Mouse (Mus musculus): ENCODE results near the gene Gm49321. TPM values are rescaled to one million over a fixed set of nuclear protein-coding genes. Genes with fewer than 3 reads are reported as not detected.

Gene Gm49321
- 9.4 and 12.8 TPM in 2 replicates for polyA plus RNA-seq (2014; fragmentation: Nextera tagmentation; extraction: Ambion mirVana)

DNA sequence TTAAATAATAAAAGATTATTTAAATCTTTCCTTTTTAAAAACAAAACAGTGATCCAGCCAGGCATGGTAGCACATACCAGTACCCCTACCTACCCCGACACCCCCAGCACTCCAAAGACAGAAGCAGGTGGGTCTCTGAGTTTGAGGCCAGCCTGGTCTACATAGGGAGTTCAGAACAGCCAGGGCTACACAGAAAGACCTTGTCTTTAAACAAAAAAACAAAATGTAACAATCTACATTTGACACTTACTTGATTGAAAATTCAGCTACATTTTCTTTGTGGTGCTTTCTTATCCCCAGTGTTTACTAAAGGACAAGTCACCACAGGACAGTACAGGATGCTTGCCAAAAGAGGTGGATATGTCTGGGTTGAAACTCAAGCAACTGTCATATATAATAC lies at the start of gene Gm49321:
Gene Gm49321 (plus strand): TSS at position 301 of the 400 bp plus-strand sequence.
- Histone ChIP-seq H3K27ac (ENCODE audit: low read depth) (no peak within 1 kb of the TSS), H3K36me3 (ENCODE audit: control insufficient read depth, insufficient read depth, low read length) (peaks cover 95% of the 10 kb centered on the region), H3K9me3 (ENCODE audit: control insufficient read depth, low read length) (no peaks in the 10 kb centered on the region), H3K27me3 (replicated peaks; ENCODE audit: control insufficient read depth, insufficient read depth, low read length) (no peaks in the 10 kb centered on the region), H3K4me3 (ENCODE audit: low read depth, low read length) (no peak within 1 kb of the TSS), H3K9ac (ENCODE audit: low read length) (no peak within 1 kb of the TSS), H3K4me2 (ENCODE audit: low read length) (no peak within 1 kb of the TSS), H3K4me1 (replicated peaks; ENCODE audit: control insufficient read depth, insufficient read depth, low read length) (no peaks in the 10 kb centered on the region)
- DNase-seq (ENCODE audit: low spot score), result no peak
- no peak for ATAC-seq (replicated peaks; ENCODE audit: low FRiP score, low TSS enrichment, low read depth)
- 94% methylated on average over 1 of the region's 1 CpGs for WGBS

DNA sequence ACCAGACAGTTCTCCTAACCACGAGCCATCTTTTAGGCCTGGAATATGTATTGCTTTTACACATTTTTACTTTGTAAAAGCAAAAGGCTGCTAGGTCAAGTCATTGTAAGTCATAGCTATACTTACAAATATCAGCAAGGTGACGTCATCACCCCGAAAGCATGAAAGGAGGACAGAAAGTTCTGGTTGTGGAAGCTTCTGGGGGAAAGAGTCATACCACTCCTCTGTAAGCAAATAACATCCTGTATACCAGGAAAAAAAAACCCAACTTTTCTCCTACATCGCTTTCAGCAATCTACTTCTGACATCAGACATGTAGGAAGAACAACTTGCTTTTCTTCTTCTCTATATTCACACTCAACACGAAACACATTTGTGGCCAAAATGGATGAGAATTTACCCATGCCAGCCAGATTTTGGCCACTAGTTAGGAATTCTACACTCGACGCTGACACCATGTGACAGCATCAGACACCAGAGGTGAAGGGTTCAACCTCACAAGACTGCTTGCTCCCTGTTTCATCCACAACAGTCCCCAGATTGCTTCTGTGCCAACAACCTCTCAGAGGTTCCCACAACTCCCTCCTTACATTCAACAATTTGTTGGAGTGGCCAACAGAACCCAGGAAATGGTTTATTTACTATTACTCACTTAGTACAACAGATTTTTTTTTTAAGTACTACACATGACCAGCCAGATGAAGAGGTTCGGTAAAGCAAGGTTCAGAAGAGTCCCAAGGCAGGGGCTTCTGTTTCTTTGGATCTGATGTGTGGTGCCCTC lies 49.3 kb upstream of the Gm49321 start:
- Histone ChIP-seq H3K27me3 (replicated peaks; ENCODE audit: control insufficient read depth, insufficient read depth, low read length) (no peaks in the 10 kb centered on the region), H3K36me3 (ENCODE audit: control insufficient read depth, insufficient read depth, low read length) (no peaks in the 10 kb centered on the region), H3K27ac (ENCODE audit: low read depth) (no peak overlapping the region), H3K4me3 (ENCODE audit: low read depth, low read length) (no peak overlapping the region), H3K9ac (ENCODE audit: low read length) (no peak overlapping the region), H3K4me1 (replicated peaks; ENCODE audit: control insufficient read depth, insufficient read depth, low read length) (no peaks in the 10 kb centered on the region), H3K4me2 (ENCODE audit: low read length) (no peak overlapping the region), H3K9me3 (ENCODE audit: control insufficient read depth, low read length) (no peaks in the 10 kb centered on the region)
- DNase-seq (ENCODE audit: low spot score) (no peak), ATAC-seq (replicated peaks; ENCODE audit: low FRiP score, low TSS enrichment, low read depth) (no peak)
- WGBS, result 83% methylated on average over 8 of the region's 8 CpGs

DNA sequence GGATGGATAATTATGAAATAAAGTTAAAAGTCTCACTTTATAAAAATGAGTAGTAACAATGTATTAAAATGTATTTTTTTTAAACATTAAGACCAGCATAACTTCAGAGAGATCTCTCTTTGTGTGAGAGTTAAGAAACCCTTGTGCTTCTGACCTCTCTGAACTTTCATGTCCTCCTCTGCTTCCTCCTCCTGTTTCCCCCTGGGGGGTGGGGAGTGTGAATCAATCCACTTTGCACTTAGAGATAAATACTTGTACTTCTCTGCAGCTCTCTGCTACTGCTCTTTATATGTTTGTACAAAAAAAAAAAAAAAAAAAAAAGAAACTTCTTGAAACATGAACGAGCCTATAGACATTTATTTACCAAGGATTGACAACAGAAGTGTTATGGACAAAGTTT lies 47.9 kb upstream of the Gm49321 start:
- Histone ChIP-seq H3K36me3 (ENCODE audit: control insufficient read depth, insufficient read depth, low read length) (no peaks in the 10 kb centered on the region), H3K9me3 (ENCODE audit: control insufficient read depth, low read length) (no peaks in the 10 kb centered on the region), H3K4me3 (ENCODE audit: low read depth, low read length) (no peak overlapping the region), H3K9ac (ENCODE audit: low read length) (no peak overlapping the region), H3K27me3 (replicated peaks; ENCODE audit: control insufficient read depth, insufficient read depth, low read length) (no peaks in the 10 kb centered on the region), H3K27ac (ENCODE audit: low read depth) (no peak overlapping the region), H3K4me1 (replicated peaks; ENCODE audit: control insufficient read depth, insufficient read depth, low read length) (no peaks in the 10 kb centered on the region), H3K4me2 (ENCODE audit: low read length) (no peak overlapping the region)
- 36% methylated on average over 1 of the region's 1 CpGs for WGBS
- ATAC-seq (replicated peaks; ENCODE audit: low FRiP score, low TSS enrichment, low read depth) (no peak), DNase-seq (ENCODE audit: low spot score) (no peak)

DNA sequence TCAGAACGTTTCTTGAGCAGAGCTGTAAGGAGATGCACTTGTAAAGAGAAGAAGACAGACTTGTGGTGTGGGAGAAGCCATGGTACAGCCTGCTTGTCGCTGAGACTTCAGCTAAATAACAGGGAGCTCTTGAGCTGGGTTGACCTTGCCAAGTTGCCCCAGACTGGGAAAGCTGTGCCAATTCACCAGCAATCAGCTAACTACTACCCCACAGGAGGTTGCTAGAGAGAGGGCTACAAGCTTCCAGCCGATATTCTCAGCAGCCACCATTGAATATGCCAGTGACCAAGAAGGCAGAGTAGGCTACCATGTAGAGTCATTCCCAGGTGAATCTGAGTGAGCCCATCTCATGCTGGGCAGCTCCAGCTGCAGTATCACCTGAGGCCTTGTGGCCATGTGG lies 47.4 kb upstream of the Gm49321 start:
- Histone ChIP-seq H3K9ac (ENCODE audit: low read length) (no peak overlapping the region), H3K9me3 (ENCODE audit: control insufficient read depth, low read length) (no peaks in the 10 kb centered on the region), H3K27me3 (replicated peaks; ENCODE audit: control insufficient read depth, insufficient read depth, low read length) (no peaks in the 10 kb centered on the region), H3K27ac (ENCODE audit: low read depth) (no peak overlapping the region), H3K4me1 (replicated peaks; ENCODE audit: control insufficient read depth, insufficient read depth, low read length) (no peaks in the 10 kb centered on the region), H3K36me3 (ENCODE audit: control insufficient read depth, insufficient read depth, low read length) (no peaks in the 10 kb centered on the region), H3K4me3 (ENCODE audit: low read depth, low read length) (no peak overlapping the region), H3K4me2 (ENCODE audit: low read length) (no peak overlapping the region)
- WGBS, result 73% methylated on average over 3 of the region's 3 CpGs
- no peak for DNase-seq (ENCODE audit: low spot score)
- no peak for ATAC-seq (replicated peaks; ENCODE audit: low FRiP score, low TSS enrichment, low read depth)

GRCm38 (mm10) chr12:73892616-73893015 lies 44.8 kb upstream of the Gm49321 start:
- no peak for ATAC-seq (replicated peaks; ENCODE audit: low FRiP score, low TSS enrichment, low read depth)
- Histone ChIP-seq H3K4me1 (replicated peaks; ENCODE audit: control insufficient read depth, insufficient read depth, low read length) (no peaks in the 10 kb centered on the region), H3K9ac (ENCODE audit: low read length) (no peak overlapping the region), H3K27ac (ENCODE audit: low read depth) (no peak overlapping the region), H3K4me3 (ENCODE audit: low read depth, low read length) (no peak overlapping the region), H3K36me3 (ENCODE audit: control insufficient read depth, insufficient read depth, low read length) (no peaks in the 10 kb centered on the region), H3K4me2 (ENCODE audit: low read length) (no peak overlapping the region), H3K9me3 (ENCODE audit: control insufficient read depth, low read length) (no peaks in the 10 kb centered on the region), H3K27me3 (replicated peaks; ENCODE audit: control insufficient read depth, insufficient read depth, low read length) (no peaks in the 10 kb centered on the region)
- 59% methylated on average over 3 of the region's 3 CpGs for WGBS
- DNase-seq (ENCODE audit: low spot score), result no peak

GRCm38 (mm10) chr12:73894838-73895237 lies 42.6 kb upstream of the Gm49321 start:
- WGBS, result 66% methylated on average over 6 of the region's 6 CpGs
- no peak for DNase-seq (ENCODE audit: low spot score)
- ATAC-seq (replicated peaks; ENCODE audit: low FRiP score, low TSS enrichment, low read depth), result no peak

DNA sequence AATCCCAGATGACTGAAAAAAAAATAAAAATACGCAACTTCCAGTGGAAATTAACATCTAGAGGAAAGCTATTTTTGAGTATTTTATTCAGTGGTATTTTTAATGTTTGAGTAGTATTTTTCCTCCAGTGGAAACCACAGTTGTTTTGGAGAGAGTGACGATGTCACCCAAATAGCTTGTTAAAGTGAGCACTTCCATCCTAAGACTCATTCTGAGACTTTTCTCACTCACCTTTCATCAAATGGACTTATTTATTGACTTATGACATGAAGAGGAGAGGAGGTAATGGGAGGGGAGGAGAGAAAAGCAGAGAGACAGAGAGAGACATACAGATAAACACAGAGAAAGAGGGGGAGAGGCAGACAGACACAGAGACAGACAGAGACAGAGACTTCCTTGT lies 41.8 kb upstream of the Gm49321 start:
- no peak overlapping the region for H3K27ac ChIP-seq (ENCODE audit: low read depth)
- no peak overlapping the region for H3K4me3 ChIP-seq (ENCODE audit: low read depth, low read length)
- DNase-seq (ENCODE audit: low spot score), result no peak
- no peak overlapping the region for H3K4me2 ChIP-seq (ENCODE audit: low read length)
- no peaks in the 10 kb centered on the region for H3K36me3 ChIP-seq (ENCODE audit: control insufficient read depth, insufficient read depth, low read length)
- 84% methylated on average over 2 of the region's 2 CpGs for WGBS
- ATAC-seq (replicated peaks; ENCODE audit: low FRiP score, low TSS enrichment, low read depth), result no peak
- H3K9ac ChIP-seq (ENCODE audit: low read length), result no peak overlapping the region
- H3K27me3 ChIP-seq (replicated peaks; ENCODE audit: control insufficient read depth, insufficient read depth, low read length), result no peaks in the 10 kb centered on the region
- no peaks in the 10 kb centered on the region for H3K9me3 ChIP-seq (ENCODE audit: control insufficient read depth, low read length)
- H3K4me1 ChIP-seq (replicated peaks; ENCODE audit: control insufficient read depth, insufficient read depth, low read length), result no peaks in the 10 kb centered on the region

More at GRCm38 (mm10) chr12:73894838-73895237, 42.6 kb upstream of the Gm49321 start:
- Histone ChIP-seq H3K27ac (ENCODE audit: low read depth) (no peak overlapping the region), H3K4me1 (replicated peaks; ENCODE audit: control insufficient read depth, insufficient read depth, low read length) (no peaks in the 10 kb centered on the region), H3K36me3 (ENCODE audit: control insufficient read depth, insufficient read depth, low read length) (no peaks in the 10 kb centered on the region), H3K27me3 (replicated peaks; ENCODE audit: control insufficient read depth, insufficient read depth, low read length) (no peaks in the 10 kb centered on the region), H3K4me2 (ENCODE audit: low read length) (no peak overlapping the region), H3K4me3 (ENCODE audit: low read depth, low read length) (no peak overlapping the region), H3K9me3 (ENCODE audit: control insufficient read depth, low read length) (no peaks in the 10 kb centered on the region), H3K9ac (ENCODE audit: low read length) (no peak overlapping the region)

DNA sequence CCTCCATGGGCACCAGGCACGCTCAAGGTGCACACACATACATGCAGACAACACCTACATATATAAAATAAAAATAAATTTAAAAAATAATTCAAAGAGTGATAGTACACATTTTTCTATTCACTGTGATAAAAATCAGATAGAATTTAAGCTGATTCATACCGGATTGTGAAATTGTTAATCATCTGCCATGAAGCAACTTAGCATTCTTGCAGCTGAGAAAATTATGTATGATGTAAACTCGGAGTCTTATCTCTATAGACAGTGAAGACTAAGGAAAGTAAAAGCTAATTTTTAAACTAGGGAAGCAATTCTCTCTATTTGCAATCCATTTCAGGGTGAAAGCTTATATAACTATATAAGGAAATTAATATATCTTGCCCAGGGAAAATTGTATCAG lies 41.0 kb upstream of the Gm49321 start:
- Histone ChIP-seq H3K36me3 (ENCODE audit: control insufficient read depth, insufficient read depth, low read length) (no peaks in the 10 kb centered on the region), H3K27me3 (replicated peaks; ENCODE audit: control insufficient read depth, insufficient read depth, low read length) (no peaks in the 10 kb centered on the region), H3K4me3 (ENCODE audit: low read depth, low read length) (no peak overlapping the region), H3K9me3 (ENCODE audit: control insufficient read depth, low read length) (no peaks in the 10 kb centered on the region), H3K4me2 (ENCODE audit: low read length) (no peak overlapping the region), H3K9ac (ENCODE audit: low read length) (no peak overlapping the region), H3K4me1 (replicated peaks; ENCODE audit: control insufficient read depth, insufficient read depth, low read length) (no peaks in the 10 kb centered on the region), H3K27ac (ENCODE audit: low read depth) (no peak overlapping the region)
- DNase-seq (ENCODE audit: low spot score) (no peak), ATAC-seq (replicated peaks; ENCODE audit: low FRiP score, low TSS enrichment, low read depth) (no peak)
- 73% methylated on average over 3 of the region's 3 CpGs for WGBS

DNA sequence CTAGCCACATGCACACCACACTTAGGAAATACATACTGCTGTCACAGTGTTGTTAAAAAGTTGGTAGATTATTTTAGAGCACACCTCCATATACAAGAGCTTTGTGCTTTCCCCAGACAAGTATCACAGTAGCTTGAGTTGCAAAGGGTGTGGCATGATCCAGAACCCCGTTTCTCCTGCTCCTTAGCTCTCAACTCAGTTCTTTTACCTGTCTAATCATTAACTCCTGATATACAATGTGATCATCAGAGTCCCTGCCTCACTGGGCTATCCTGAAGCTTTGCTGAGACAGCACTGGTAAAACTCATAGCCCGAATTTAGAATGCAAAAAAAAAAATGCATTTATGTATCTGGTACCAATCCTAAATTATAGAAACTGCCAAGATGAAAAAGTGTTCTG lies 39.2 kb upstream of the Gm49321 start:
- no peaks in the 10 kb centered on the region for H3K9me3 ChIP-seq (ENCODE audit: control insufficient read depth, low read length)
- H3K27me3 ChIP-seq (replicated peaks; ENCODE audit: control insufficient read depth, insufficient read depth, low read length), result no peaks in the 10 kb centered on the region
- H3K36me3 ChIP-seq (ENCODE audit: control insufficient read depth, insufficient read depth, low read length), result no peaks in the 10 kb centered on the region
- no peak overlapping the region for H3K9ac ChIP-seq (ENCODE audit: low read length)
- H3K4me2 ChIP-seq (ENCODE audit: low read length), result no peak overlapping the region
- H3K27ac ChIP-seq (ENCODE audit: low read depth), result no peak overlapping the region
- no peaks in the 10 kb centered on the region for H3K4me1 ChIP-seq (replicated peaks; ENCODE audit: control insufficient read depth, insufficient read depth, low read length)
- ATAC-seq (replicated peaks; ENCODE audit: low FRiP score, low TSS enrichment, low read depth) (no peak), DNase-seq (ENCODE audit: low spot score) (no peak)
- 66% methylated on average over 2 of the region's 2 CpGs for WGBS
- H3K4me3 ChIP-seq (ENCODE audit: low read depth, low read length), result no peak overlapping the region

All from intestine, embryonic 14.5 days (tissue).